Mouse (Mus musculus): ENCODE results near the gene Rabep2.

DNA sequence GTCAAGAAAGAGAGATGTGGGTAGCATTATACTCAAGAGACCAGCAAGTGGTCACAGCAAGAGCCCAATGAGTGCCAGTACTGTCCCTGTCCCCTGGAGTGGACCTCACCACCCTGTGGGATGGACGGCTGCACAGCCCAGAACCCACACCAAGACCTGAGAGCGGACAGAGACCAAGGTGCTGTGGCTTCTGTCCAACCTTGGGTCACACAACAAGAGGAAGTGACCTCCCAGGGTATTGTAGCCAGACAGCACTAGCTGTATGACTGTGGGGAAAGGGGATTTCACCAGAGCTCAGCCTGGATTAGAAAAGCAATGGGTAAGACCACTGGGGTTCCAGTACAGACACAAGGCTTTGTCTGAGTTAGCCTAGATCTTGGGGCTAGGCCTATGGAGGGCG is 23.7 kb downstream of the Rabep2 start:
- TF ChIP-seq CTCF (IDR thresholded peaks at IDR 0.05; ENCODE audit: low read depth, low read length) (no peak), GATA1 (IDR thresholded peaks at IDR 0.05; ENCODE audit: borderline replicate concordance, low read length) (no peak), GATA2 (IDR thresholded peaks at IDR 0.05; ENCODE audit: borderline replicate concordance, low read depth, low read length) (no peak), TAL1 (conservative IDR thresholded peaks at IDR 0.05; ENCODE audit: low read depth, low read length) (no peak), POLR2AphosphoS5 (IDR thresholded peaks at IDR 0.05; ENCODE audit: insufficient replicate concordance, low read depth, low read length) (no peak)

All from G1E (cell line).